Comparison of ENCODE assay signal across 8 mouse cellular contexts in genomic region chr14:52190740-52191359, GRCm38 (mm10). TPM values are rescaled to one million over a fixed set of nuclear protein-coding genes. Genes with fewer than 3 reads are reported as not detected.
DNase-seq lines count a peak whose midpoint lies in the region.

No protein-coding gene starts in this region.

- H3K9me3 ChIP-seq in hindbrain, embryonic 10.5 days: no peaks in the 10 kb centered on the region

- DNase-seq in adrenal gland, adult 18-20 months (ENCODE audit: low spot score in 2 of 2): peak; percentile 24 to 28
- no peak for DNase-seq in adrenal gland, adult 8-10 months
- peak; percentile 13 for DNase-seq in ovary, postnatal 14 days (ENCODE audit: low spot score)
- no peak for DNase-seq in ovary, postnatal 10 days (ENCODE audit: low spot score)
- DNase-seq in cerebellum, postnatal 25 days: peak; percentile 41 to 62
- peak; percentile 52 for DNase-seq in kidney, postnatal 10 days
- DNase-seq in mesoderm, embryonic 11.5 days (ENCODE audit: low read depth, low spot score): peak; percentile 59
- no peak for DNase-seq in hindbrain, embryonic 10.5 days (ENCODE audit: low spot score)

- no peak overlapping the region for H3K27ac ChIP-seq in hindbrain, embryonic 10.5 days

- H3K36me3 ChIP-seq in hindbrain, embryonic 10.5 days: peaks cover 53% of the 10 kb centered on the region

- peaks cover 11% of the 10 kb centered on the region for H3K4me1 ChIP-seq in hindbrain, embryonic 10.5 days (replicated peaks)

- H3K27me3 ChIP-seq in hindbrain, embryonic 10.5 days (ENCODE audit: insufficient read depth, poor library complexity, severe bottlenecking): no peaks in the 10 kb centered on the region

- H3K4me3 ChIP-seq in hindbrain, embryonic 10.5 days: no peak overlapping the region

RNA-seq across cellular contexts. Expression of gene Supt16, which starts 6.4 kb away (rescaled TPM):
- 10 to 100 TPM; 51.5 to 53.1 TPM for total RNA-seq in adrenal gland, adult 18-20 months (2021)
- 10 to 100 TPM; 56.0 to 73.9 (median 61.4) TPM for total RNA-seq in adrenal gland, adult 8-10 months (2022)
- 60.2 and 82.3 TPM in 2 replicates for polyA plus RNA-seq in hindbrain, embryonic 10.5 days (2016; fragmentation: Nextera tagmentation; extraction: Ambion mirVana)

Comparison
In these comparisons a context has a peak if more than half of its experiments do, and no peak if none do; other contexts are left out.
1. DNase-seq: peak in adrenal gland, adult 18-20 months (2 of 2), ovary, postnatal 14 days (single experiment), cerebellum, postnatal 25 days (2 of 2), kidney, postnatal 10 days (single experiment) and mesoderm, embryonic 11.5 days (single experiment); none in adrenal gland, adult 8-10 months (single experiment), ovary, postnatal 10 days (single experiment) and hindbrain, embryonic 10.5 days (single experiment).